Mouse (Mus musculus): Measurements from ENCODE around the gene Fgf18. TPM values are rescaled to one million over a fixed set of nuclear protein-coding genes. Genes with fewer than 3 reads are reported as not detected.
A peak's percentile ranks its signal among the peaks of the same experiment; 100 is the strongest.

Gene Fgf18
- polyA plus RNA-seq, 1 experiment from 2014 or later: 2.6 TPM

DNA sequence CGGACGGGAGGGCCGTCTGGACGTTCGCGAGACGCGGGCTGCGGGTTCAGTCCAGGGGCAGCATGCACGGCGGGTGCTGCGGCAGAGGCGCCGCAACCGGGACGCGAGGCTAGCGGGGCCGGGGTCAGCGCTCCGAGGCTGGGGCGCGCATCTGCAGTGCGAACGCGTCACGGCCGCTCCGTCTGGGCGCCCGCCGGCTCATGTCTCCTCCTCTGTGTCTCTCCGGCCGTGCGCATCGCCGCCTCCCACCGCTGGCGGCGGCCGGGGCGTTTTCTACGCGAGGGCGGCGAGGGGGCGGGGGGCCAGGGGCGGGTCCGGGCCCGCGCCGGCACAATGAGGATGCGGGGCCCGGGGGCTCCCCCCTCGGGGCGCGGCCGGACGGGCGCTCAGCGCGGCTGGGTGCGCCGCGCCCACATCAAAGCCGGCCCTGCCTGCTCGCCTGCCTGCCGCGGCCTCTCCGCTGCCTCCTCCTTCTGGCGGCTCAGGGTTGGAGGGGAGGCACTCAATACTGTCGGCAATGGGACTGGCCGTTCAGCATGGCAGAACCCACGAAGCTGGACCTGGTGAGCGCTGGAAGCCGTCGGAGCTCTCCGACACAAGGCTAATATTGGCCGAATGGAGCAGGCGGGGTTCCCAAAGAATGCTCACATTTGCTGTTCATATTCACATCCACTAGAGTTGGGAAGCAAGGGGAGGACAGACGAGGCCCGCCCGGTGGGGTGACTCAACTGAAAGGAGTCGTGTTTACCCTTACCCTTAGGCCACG lies 555 bp upstream of the Fgf18 start:
- Histone ChIP-seq H3K27me3 (ENCODE audit: insufficient read depth, poor library complexity, severe bottlenecking) (peaks cover 40% of the 10 kb centered on the region), H3K27ac (peak overlapping the region; percentile 49), H3K9me3 (no peaks in the 10 kb centered on the region), H3K4me1 (peaks cover 53% of the 10 kb centered on the region), H3K36me3 (peaks cover 34% of the 10 kb centered on the region), H3K4me3 (peak overlapping the region; percentile 71)
- WGBS: under 1% methylated on average over 78 of the region's 85 CpGs
- DNase-seq (ENCODE audit: low spot score): no peak

DNA sequence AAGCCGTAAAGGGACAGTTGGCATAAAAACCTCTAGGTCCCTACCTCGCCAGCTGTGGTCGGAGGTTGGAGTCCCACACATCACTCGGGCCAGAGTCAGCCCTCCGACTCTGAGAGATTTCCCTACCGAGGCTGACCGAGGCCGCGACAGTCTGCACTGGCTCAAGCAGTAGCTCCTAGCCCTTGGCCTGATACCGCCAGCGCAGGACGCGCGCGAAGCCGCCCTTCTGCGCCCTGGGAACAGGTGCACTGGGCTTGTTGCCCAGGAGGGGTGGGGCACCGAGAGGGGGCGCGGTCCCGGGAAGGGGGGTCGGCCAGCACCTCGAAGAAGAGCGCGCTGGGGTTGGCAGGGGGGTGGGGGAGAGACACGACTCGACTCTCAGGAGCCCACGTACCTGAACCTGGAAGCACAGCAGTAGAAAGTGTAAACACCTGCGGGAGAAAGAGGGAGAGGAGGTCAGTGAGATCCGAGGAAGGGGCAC lies 509 bp downstream of the Fgf18 start:
- Histone ChIP-seq H3K4me3 (peak overlapping the region; percentile 71), H3K9me3 (no peaks in the 10 kb centered on the region), H3K36me3 (peaks cover 23% of the 10 kb centered on the region), H3K27ac (peak overlapping the region; percentile 49; the same call in 1 of the 2 replicates), H3K4me1 (peaks cover 62% of the 10 kb centered on the region), H3K27me3 (ENCODE audit: insufficient read depth, poor library complexity, severe bottlenecking) (peaks cover 43% of the 10 kb centered on the region)
- 3% methylated on average over 30 of the region's 30 CpGs for WGBS
- DNase-seq (ENCODE audit: low spot score): no peak

DNA sequence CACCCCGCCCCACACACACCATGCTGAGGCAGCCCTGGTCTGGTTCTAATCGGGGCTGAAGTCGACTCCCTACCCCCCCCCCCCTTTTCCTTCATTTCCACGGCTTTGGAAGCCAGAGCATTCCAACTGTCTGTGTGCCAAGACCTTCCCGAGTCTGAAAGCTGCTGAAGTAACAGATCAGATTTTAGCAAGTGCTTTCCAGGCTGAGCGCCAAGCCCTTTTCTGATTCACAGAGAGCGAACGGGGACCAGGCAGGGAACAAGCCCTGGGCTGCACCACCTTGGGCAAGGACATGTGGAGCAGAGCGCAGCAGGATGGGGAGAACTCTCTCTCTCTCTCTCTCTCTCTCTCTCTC lies 1.1 kb downstream of the Fgf18 start:
- Histone ChIP-seq H3K4me3 (peak overlapping the region; percentile 71; the same call in 1 of the 2 replicates), H3K27me3 (ENCODE audit: insufficient read depth, poor library complexity, severe bottlenecking) (peaks cover 43% of the 10 kb centered on the region), H3K27ac (no peak overlapping the region), H3K36me3 (peaks cover 17% of the 10 kb centered on the region), H3K9me3 (no peaks in the 10 kb centered on the region), H3K4me1 (peaks cover 62% of the 10 kb centered on the region)
- DNase-seq (ENCODE audit: low spot score): no peak
- 9% methylated on average over 9 of the region's 9 CpGs for whole genome bisulfite sequencing

DNA sequence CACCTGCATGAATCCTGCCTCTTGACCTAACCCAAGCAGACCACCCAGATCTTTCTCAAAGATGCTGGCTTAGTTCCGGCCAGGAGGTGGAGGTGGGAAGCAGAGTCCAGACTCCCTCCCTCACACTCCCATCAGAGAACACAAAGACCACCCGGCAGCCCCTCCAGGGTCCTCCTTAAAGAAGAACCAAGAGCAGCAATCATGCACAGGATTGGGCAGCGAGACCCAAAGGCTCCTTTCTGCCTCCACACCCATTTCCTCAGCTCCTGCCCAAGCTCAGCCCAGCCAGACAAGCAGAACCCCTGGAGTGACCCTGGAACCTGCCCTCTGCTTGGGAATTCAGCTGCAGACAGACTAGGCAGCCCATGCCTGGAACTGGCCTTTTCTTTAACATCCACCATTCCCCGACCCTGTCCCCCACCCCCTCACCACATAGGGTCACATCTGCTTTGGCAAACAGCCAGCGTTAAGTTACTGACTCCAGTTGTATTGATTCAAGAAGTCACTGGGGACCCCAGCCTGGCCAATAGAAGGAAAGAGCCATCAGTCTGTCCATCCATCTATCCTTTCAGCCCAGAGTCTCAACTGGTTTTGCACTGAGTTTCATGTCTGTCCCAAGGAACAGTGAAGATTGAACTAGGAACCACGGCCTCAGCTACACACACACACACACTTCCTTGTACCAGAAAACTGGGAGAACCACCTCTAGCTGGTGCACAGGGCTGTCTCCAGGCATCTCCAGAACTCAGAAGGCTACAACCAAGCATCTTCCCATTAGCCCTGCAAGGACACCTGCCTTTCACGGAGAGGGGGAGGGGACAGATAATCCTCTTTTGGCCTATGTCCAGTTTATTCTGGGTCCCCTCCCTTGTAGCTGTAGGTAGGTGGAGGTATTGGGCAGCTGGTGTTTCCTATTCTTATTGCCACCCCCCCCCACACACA lies 1.7 kb downstream of the Fgf18 start:
- H3K27ac ChIP-seq: no peak overlapping the region
- H3K27me3 ChIP-seq (ENCODE audit: insufficient read depth, poor library complexity, severe bottlenecking): peaks cover 48% of the 10 kb centered on the region
- peaks cover 62% of the 10 kb centered on the region for H3K4me1 ChIP-seq
- H3K4me3 ChIP-seq: peak overlapping the region; percentile 71; the same call in 1 of the 2 replicates
- no peaks in the 10 kb centered on the region for H3K9me3 ChIP-seq
- DNase-seq (ENCODE audit: low spot score): no peak
- 35% methylated on average over 7 of the region's 7 CpGs for WGBS
- H3K36me3 ChIP-seq: peaks cover 11% of the 10 kb centered on the region

DNA sequence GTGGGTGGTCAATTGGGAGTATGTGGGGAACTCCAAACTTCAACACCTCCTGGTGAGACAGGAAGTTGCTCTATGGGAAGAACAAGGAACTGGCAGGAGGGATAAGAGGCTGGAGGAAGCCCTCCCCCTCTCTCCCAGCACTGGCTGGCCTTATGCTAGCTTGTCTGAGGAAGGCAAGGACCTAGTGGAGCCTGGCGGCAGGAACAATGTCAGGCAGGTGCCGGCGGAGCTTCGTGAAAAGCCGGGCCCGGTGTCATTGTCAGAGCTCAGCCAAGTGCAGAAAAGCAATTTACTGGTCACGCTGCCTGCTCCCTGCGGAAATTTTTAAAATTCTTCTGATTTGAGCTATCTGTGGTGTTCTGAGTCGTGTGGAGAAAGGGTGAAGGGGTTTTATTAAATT lies 3.3 kb downstream of the Fgf18 start:
- H3K27ac ChIP-seq: no peak overlapping the region
- no peak overlapping the region for H3K4me3 ChIP-seq

DNA sequence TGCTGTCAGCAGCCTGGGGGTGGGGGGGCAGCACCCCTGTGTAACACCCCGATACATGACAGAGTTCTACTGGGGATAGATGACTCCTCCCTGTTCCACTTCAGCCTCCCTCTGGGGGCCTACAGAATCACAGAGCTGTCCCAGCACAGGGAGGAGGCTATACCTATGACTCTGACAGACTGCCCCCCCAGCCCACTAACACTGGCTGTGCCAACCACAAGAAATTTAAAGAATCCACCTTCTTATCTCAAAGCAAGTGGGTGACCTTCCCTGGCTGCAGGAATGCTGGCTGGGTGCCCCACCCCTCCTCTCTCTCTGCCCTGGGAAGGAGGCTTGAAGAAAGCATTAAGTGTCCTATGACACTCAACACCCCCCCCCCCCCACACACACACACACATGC lies 4.4 kb downstream of the Fgf18 start:
- Histone ChIP-seq H3K4me3 (no peak overlapping the region), H3K27me3 (ENCODE audit: insufficient read depth, poor library complexity, severe bottlenecking) (peaks cover 60% of the 10 kb centered on the region), H3K27ac (no peak overlapping the region; the same call in 1 of the 2 replicates), H3K36me3 (no peaks in the 10 kb centered on the region), H3K9me3 (no peaks in the 10 kb centered on the region), H3K4me1 (peaks cover 57% of the 10 kb centered on the region)
- DNase-seq (ENCODE audit: low spot score): peak; percentile 83
- WGBS: 22% methylated on average over 1 of the region's 1 CpGs

More for the DNA sequence above, 3.3 kb downstream of the Fgf18 start:
- Histone ChIP-seq H3K9me3 (no peaks in the 10 kb centered on the region), H3K27me3 (ENCODE audit: insufficient read depth, poor library complexity, severe bottlenecking) (peaks cover 60% of the 10 kb centered on the region), H3K4me1 (peaks cover 62% of the 10 kb centered on the region), H3K36me3 (no peaks in the 10 kb centered on the region)
- WGBS: 16% methylated on average over 9 of the region's 9 CpGs
- no peak for DNase-seq (ENCODE audit: low spot score)

DNA sequence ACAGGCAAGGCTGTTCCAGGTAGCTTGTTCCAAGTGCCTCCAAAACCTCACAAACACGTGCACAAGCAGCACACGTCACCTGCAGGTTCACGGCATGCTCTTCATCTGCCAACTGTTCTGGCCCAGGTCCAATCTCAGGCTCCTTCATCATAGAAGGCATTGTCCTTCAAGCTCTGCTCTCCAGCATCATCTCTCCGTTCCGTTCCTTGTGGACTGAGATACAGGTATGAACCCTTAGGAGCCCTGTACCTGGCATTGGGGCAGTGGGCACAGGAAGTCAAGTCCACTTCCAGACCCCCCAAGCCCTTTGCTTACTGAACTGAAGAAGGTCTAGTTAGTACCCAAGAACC lies 7.1 kb downstream of the Fgf18 start:
- no peak for DNase-seq (ENCODE audit: low spot score)
- Histone ChIP-seq H3K27ac (no peak overlapping the region), H3K4me1 (peaks cover 36% of the 10 kb centered on the region), H3K9me3 (no peaks in the 10 kb centered on the region), H3K27me3 (ENCODE audit: insufficient read depth, poor library complexity, severe bottlenecking) (peaks cover 53% of the 10 kb centered on the region), H3K36me3 (no peaks in the 10 kb centered on the region), H3K4me3 (no peak overlapping the region)
- WGBS: 87% methylated on average over 5 of the region's 5 CpGs

DNA sequence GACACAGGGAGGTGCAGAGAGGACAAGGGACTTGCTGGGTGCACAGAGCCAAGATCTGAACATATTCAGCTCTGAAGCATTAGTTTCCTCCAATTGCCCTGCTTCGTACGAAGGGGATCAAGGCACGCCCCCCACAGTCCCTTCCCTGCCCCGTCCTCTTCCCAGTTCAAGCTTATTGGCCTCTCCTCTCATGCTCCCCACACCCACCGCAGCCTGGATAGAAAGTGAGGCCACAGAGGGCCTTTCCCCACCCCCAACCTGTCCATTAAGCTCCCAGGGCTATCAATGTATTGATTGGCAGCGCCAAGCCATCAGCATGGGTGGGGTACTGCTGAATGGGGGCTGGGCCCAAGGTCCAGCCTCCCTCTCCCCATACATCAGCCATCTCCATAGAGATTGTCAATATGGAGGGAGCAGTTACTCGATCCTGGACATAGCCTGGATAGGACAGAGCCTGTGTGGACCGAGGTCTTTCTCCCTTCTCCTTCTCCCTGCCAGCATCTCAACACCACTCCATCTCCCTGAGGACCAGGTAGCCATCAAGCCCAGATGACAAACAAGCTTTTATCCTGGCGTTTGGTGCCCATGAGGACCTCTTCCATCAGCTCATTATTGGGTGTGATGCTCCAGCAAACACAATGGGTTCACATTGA lies 7.6 kb downstream of the Fgf18 start:
- WGBS: 73% methylated on average over 9 of the region's 9 CpGs
- peak; percentile 73 for DNase-seq (ENCODE audit: low spot score)

DNA sequence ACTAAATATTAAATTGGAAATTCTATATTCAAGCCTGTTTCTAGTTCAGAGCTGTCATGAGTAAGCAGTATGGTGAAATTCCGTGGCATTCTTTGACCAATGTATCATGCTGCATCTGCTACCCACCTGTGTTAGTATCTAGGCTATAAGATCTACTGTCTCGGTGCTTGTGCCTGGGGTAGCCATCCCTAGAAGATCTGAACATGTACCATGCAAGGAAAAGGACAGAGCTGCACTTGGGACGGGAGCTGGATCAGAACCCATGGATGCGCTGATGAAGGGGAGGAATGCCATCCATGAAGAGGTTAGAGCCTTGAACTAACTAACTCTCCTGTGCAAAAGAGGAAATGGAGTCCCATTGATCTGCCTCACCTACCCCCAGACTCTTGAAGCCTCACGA lies 8.5 kb downstream of the Fgf18 start:
- H3K27ac ChIP-seq: no peak overlapping the region
- no peak overlapping the region for H3K4me3 ChIP-seq
- DNase-seq (ENCODE audit: low spot score): peak; percentile 64
- peaks cover 51% of the 10 kb centered on the region; the same call in 1 of the 2 replicates for H3K27me3 ChIP-seq (ENCODE audit: insufficient read depth, poor library complexity, severe bottlenecking)
- H3K36me3 ChIP-seq: no peaks in the 10 kb centered on the region
- peaks cover 25% of the 10 kb centered on the region for H3K4me1 ChIP-seq
- 84% methylated on average over 5 of the region's 5 CpGs for WGBS
- H3K9me3 ChIP-seq: no peaks in the 10 kb centered on the region

More for the DNA sequence above, 7.6 kb downstream of the Fgf18 start:
- Histone ChIP-seq H3K27ac (no peak overlapping the region), H3K4me1 (peaks cover 34% of the 10 kb centered on the region), H3K9me3 (no peaks in the 10 kb centered on the region), H3K36me3 (no peaks in the 10 kb centered on the region), H3K4me3 (no peak overlapping the region), H3K27me3 (ENCODE audit: insufficient read depth, poor library complexity, severe bottlenecking) (peaks cover 50% of the 10 kb centered on the region)

DNA sequence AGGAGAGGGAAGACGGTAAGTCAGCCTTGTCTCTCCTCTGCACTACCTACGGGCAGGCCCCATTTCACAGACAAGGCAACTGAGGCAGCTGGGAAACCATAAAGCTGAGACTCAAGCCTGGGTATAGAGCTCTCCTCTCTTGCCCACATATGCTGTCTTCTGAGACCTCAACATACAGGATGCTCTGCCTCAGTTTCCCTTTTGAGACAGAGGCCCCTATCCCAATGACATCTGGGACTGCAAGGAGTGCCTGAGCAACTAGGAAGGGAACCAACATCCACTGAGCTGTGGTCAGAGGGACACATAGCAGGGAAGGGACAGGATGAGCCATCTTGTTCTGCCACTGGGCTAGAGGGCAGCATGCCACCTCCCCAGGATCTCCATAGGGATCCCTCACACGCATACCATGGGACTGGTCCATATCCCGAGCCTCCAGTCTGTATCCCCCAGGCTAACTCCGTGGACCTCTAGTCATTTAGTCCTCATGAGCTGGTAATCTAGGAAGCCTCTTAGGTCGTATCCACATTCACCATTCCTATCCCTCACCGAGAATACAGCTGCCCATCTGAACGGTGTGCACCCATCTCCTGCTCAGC lies 12.7 kb downstream of the Fgf18 start:
- peak; percentile 51 for DNase-seq (ENCODE audit: low spot score)
- no peak overlapping the region for H3K4me3 ChIP-seq
- H3K4me1 ChIP-seq: peaks cover 9% of the 10 kb centered on the region; the same call in 1 of the 2 replicates
- no peak overlapping the region for H3K27ac ChIP-seq
- no peaks in the 10 kb centered on the region for H3K36me3 ChIP-seq
- H3K9me3 ChIP-seq: no peaks in the 10 kb centered on the region
- WGBS: 84% methylated on average over 8 of the region's 8 CpGs
- peaks cover 45% of the 10 kb centered on the region for H3K27me3 ChIP-seq (ENCODE audit: insufficient read depth, poor library complexity, severe bottlenecking)

DNA sequence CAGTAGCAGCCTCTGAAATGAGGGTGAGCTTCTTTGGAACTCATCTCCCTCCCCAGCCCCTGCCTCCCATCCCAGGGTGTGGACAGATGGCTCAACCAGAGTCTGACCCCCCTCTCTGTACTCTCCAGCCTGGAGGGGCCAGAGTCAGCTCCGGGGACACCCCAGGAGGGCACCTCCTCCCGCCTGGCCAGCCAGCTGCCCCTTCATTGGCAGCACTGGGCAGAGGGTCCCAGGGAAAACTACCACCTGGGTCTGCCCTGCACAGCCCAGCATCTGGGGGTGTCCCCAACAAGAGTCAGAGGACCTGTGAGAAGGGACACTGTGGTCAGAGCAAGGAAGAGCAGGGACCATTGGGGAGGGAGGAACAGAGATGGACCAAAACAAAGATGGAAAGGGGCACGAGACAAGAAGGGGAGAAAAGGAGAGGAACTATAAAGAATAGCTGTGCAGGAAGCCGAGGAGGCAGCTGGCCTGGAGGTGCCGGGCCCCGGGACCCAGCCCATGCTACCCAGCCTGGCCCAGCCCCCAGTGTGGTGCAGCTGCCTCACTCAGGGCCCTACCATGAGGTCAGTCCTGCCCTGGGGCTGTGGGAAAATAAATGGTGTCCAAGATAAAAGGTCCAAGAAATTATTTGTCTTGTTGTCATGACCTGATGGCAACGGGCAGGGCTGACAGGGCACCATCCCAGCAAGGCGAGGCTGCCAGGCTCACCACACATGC lies 14.4 kb downstream of the Fgf18 start:
- Histone ChIP-seq H3K27ac (no peak overlapping the region), H3K4me1 (peaks cover 9% of the 10 kb centered on the region; the same call in 1 of the 2 replicates), H3K27me3 (ENCODE audit: insufficient read depth, poor library complexity, severe bottlenecking) (peaks cover 43% of the 10 kb centered on the region), H3K4me3 (no peak overlapping the region), H3K9me3 (no peaks in the 10 kb centered on the region), H3K36me3 (no peaks in the 10 kb centered on the region)
- 68% methylated on average over 8 of the region's 8 CpGs for WGBS
- DNase-seq (ENCODE audit: low spot score): no peak

DNA sequence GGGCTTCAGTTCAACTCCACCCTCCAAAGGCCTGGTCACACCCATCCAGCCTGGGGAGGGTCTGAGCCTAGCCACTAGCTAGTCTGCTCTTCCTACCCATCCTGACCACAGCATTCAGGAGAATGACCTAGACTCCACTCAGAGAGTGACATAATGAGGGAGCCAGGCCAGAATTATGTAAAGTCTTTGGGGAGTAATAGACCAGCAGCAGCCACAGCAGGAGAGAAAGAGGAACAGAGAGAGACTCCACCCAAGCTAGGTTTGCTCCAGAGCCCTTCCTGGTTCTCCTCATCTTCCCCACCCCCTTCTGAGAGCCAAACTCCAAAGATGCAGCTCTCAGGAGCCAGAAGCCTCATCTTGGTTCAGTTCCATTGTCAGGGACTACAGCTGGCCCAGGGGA lies 20.1 kb downstream of the Fgf18 start:
- peaks cover 11% of the 10 kb centered on the region; the same call in 1 of the 2 replicates for H3K4me1 ChIP-seq

More for the DNA sequence above, 20.1 kb downstream of the Fgf18 start:
- H3K27ac ChIP-seq: no peak overlapping the region
- no peaks in the 10 kb centered on the region for H3K9me3 ChIP-seq
- H3K27me3 ChIP-seq (ENCODE audit: insufficient read depth, poor library complexity, severe bottlenecking): peaks cover 33% of the 10 kb centered on the region; the same call in 1 of the 2 replicates
- DNase-seq (ENCODE audit: low spot score): no peak
- no peaks in the 10 kb centered on the region for H3K36me3 ChIP-seq
- H3K4me3 ChIP-seq: no peak overlapping the region

Measured in heart, embryonic 10.5 days (tissue).